Mouse (Mus musculus) telencephalon, adult 2 months (tissue): ENCODE results near the gene Usp13.

Experiments used
- DNase-seq: peaks from one replicate; pipeline ENCODE4 v3.0.0-alpha.2; 2011; ENCODE audit warnings: low read depth, low spot score

The Usp13 gene

GRCm38 (mm10) chr3:32939802-32940501 lies 122.6 kb downstream of the Usp13 start:
- no peak for DNase-seq

- no peak for DNase-seq
Observed at GRCm38 (mm10) chr3:32947486-32947885, 130.1 kb downstream of the Usp13 start.

GRCm38 (mm10) chr3:32951382-32951781 lies 134.0 kb downstream of the Usp13 start:
- no peak for DNase-seq

GRCm38 (mm10) chr3:32961494-32961893 lies 144.1 kb downstream of the Usp13 start:
- no peak for DNase-seq

- no peak for DNase-seq
Observed at GRCm38 (mm10) chr3:32965528-32965927, 148.2 kb downstream of the Usp13 start.

- DNase-seq = no peak
Observed at GRCm38 (mm10) chr3:32968671-32969425, 151.5 kb downstream of the Usp13 start.

GRCm38 (mm10) chr3:32970257-32970656 lies 152.9 kb downstream of the Usp13 start:
- DNase-seq = peak; percentile 27

- DNase-seq = no peak
Observed at GRCm38 (mm10) chr3:32979238-32979637, 161.9 kb downstream of the Usp13 start.

GRCm38 (mm10) chr3:32979981-32980380 lies 162.6 kb downstream of the Usp13 start:
- DNase-seq = no peak

- no peak for DNase-seq
Observed at GRCm38 (mm10) chr3:32985141-32985540, 167.8 kb downstream of the Usp13 start.
